Mouse (Mus musculus) E14TG2a.4 (cell line): ENCODE measurements around the gene Ldb1.

Source experiments
- CTCF ChIP-seq: conservative IDR thresholded peaks from 2 replicates; pipeline ENCODE4 v1.5.1; 2014; ENCODE audit warnings: low read length
- NANOG ChIP-seq: IDR thresholded peaks from 2 replicates; pipeline ENCODE4 v1.6.1; 2014; ENCODE audit warnings: borderline replicate concordance, low read length, mixed read lengths
- POU5F1 ChIP-seq: IDR thresholded peaks from 2 replicates; pipeline ENCODE4 v1.6.1; 2014; ENCODE audit warnings: low read length, borderline replicate concordance

DNA sequence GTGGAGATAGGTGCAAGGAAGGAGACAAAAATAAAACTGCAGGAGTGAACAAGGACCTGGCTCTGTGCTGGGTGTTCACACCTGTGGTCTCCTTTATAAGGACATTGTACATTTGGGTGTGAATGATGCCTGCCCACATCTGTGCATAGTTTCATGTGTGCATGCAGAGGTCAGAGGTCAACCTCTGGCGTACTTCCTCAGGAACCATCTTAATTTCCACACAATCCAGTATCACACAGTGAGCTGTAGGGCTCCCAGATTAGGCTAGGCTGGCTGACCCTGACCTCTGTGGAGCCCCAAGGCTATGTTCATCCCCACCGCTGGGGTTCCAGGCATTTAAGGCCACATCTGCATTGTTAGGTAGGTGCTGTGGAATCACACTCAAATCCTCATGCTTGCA, 2.4 kb upstream of the Ldb1 start:
- TF ChIP-seq CTCF (no peak), POU5F1 (no peak), NANOG (no peak)
